Mouse (Mus musculus) neural tube, embryonic 13.5 days (tissue): ENCODE measurements around the gene Efcab6. TPM values are rescaled to one million over a fixed set of nuclear protein-coding genes. Genes with fewer than 3 reads are reported as not detected.

Source experiments
- ATAC-seq: fragments of 200-750 bp; cut with Nextera tagmentation; 2 replicates; pipeline ENCODE4 v1.8.0; 2017; ENCODE audit warnings: low read depth, mild to moderate bottlenecking, moderate TSS enrichment, moderate library complexity
- H3K27ac ChIP-seq: fragments of 300-500 bp; sonication (generic); replicated peaks from 2 replicates; pipeline ENCODE4 v1.5.1; 2015; ENCODE audit warnings: moderate library complexity, mild to moderate bottlenecking, inconsistent platforms
- H3K27me3 ChIP-seq: fragments of 300-500 bp; sonication (generic); 2 replicates; pipeline ENCODE4 v1.6.1; 2015; ENCODE audit warnings: mild to moderate bottlenecking, inconsistent platforms
- H3K36me3 ChIP-seq: fragments of 300-500 bp; sonication (generic); 2 replicates; pipeline ENCODE4 v1.6.1; 2015; ENCODE audit warnings: mild to moderate bottlenecking, inconsistent platforms
- H3K4me1 ChIP-seq: fragments of 300-500 bp; sonication (generic); replicated peaks from 2 replicates; pipeline ENCODE4 v1.6.1; 2015; ENCODE audit warnings: inconsistent platforms
- H3K4me2 ChIP-seq: fragments of 300-500 bp; sonication (generic); 2 replicates; pipeline ENCODE4 v1.6.1; 2015; ENCODE audit warnings: inconsistent platforms, mild to moderate bottlenecking, moderate library complexity
- H3K4me3 ChIP-seq: fragments of 300-500 bp; sonication (generic); 2 replicates; pipeline ENCODE4 v1.5.1; 2015; ENCODE audit warnings: mild to moderate bottlenecking, inconsistent platforms
- H3K9ac ChIP-seq: fragments of 300-500 bp; sonication (generic); 2 replicates; pipeline ENCODE4 v1.6.1; 2015; ENCODE audit warnings: moderate library complexity, mild to moderate bottlenecking, inconsistent platforms
- H3K9me3 ChIP-seq: fragments of 300-500 bp; sonication (generic); 2 replicates; pipeline ENCODE4 v1.6.1; 2016; ENCODE audit warnings: inconsistent platforms
- WGBS: fragments of 180-500 bp; shearing (Covaris S2); methylation state at CpG from one replicate; pipeline ENCODE4 v1.1.7; 2015; 5-methylcytosine and 5-hydroxymethylcytosine counted together
- polyA plus RNA-seq: library from polyadenylated mRNA; unstranded; fragments of >200 nt; fragmentation: Nextera tagmentation; extraction: Ambion mirVana; gene quantifications from 2 replicates; pipeline ENCODE4 v1.2.1, GENCODE M21; 2015

Efcab6 gene
- polyA plus RNA-seq, 1 experiment from 2014 or later = 0.36 TPM

GRCm38 (mm10) chr15:83998115-83998514 lies 67.1 kb downstream of the Efcab6 start:
- H3K9ac ChIP-seq = peak overlapping the region; percentile 31; the same call in 1 of the 2 replicates
- H3K27ac ChIP-seq = peak overlapping the region; percentile 83
- peak overlapping the region; percentile 45 for H3K4me2 ChIP-seq
- peaks cover 9% of the 10 kb centered on the region for H3K27me3 ChIP-seq
- 3% methylated on average over 18 of the region's 19 CpGs for WGBS
- peak; percentile 87 for ATAC-seq
- no peaks in the 10 kb centered on the region for H3K36me3 ChIP-seq
- 0 out of 2 replicates have a peak, but pooled peaks cover under 1% of the 10 kb centered on the region for H3K9me3 ChIP-seq
- H3K4me1 ChIP-seq = peaks cover 39% of the 10 kb centered on the region
- H3K4me3 ChIP-seq = 0 out of 2 replicates have a peak overlapping the region, but pooled peaks have one; percentile 10

- peaks cover 39% of the 10 kb centered on the region for H3K4me1 ChIP-seq
- H3K27me3 ChIP-seq = peaks cover 9% of the 10 kb centered on the region
- 18% methylated on average over 4 of the region's 4 CpGs for WGBS
- no peaks in the 10 kb centered on the region for H3K36me3 ChIP-seq
- H3K9me3 ChIP-seq = 0 out of 2 replicates have a peak, but pooled peaks cover 3% of the 10 kb centered on the region
- peak overlapping the region; percentile 83 for H3K27ac ChIP-seq
- no peak overlapping the region for H3K4me3 ChIP-seq
- H3K4me2 ChIP-seq = peak overlapping the region; percentile 45
- peak; percentile 58 for ATAC-seq
- no peak overlapping the region for H3K9ac ChIP-seq
Measured at GRCm38 (mm10) chr15:83997550-83997949, 67.6 kb downstream of the Efcab6 start.

GRCm38 (mm10) chr15:83996864-83997263 lies 68.3 kb downstream of the Efcab6 start:
- 23% methylated on average over 7 of the region's 7 CpGs for WGBS
- no peak overlapping the region for H3K4me2 ChIP-seq
- no peaks in the 10 kb centered on the region for H3K36me3 ChIP-seq
- peak; percentile 49 for ATAC-seq
- H3K4me3 ChIP-seq = no peak overlapping the region
- 0 out of 2 replicates have a peak, but pooled peaks cover 3% of the 10 kb centered on the region for H3K9me3 ChIP-seq
- H3K9ac ChIP-seq = peak overlapping the region; percentile 31; the same call in 1 of the 2 replicates
- H3K4me1 ChIP-seq = peaks cover 40% of the 10 kb centered on the region
- peaks cover 9% of the 10 kb centered on the region for H3K27me3 ChIP-seq
- H3K27ac ChIP-seq = peak overlapping the region; percentile 83

GRCm38 (mm10) chr15:83992191-83992590 lies 73.0 kb downstream of the Efcab6 start:
- ATAC-seq = no peak
- 90% methylated on average over 15 of the region's 15 CpGs for WGBS
- H3K4me1 ChIP-seq = peaks cover 40% of the 10 kb centered on the region
- no peaks in the 10 kb centered on the region for H3K36me3 ChIP-seq
- no peaks in the 10 kb centered on the region for H3K27me3 ChIP-seq
- no peak overlapping the region for H3K9ac ChIP-seq
- H3K4me3 ChIP-seq = no peak overlapping the region
- H3K9me3 ChIP-seq = 0 out of 2 replicates have a peak, but pooled peaks cover 3% of the 10 kb centered on the region
- H3K27ac ChIP-seq = no peak overlapping the region
- H3K4me2 ChIP-seq = no peak overlapping the region

GRCm38 (mm10) chr15:83991461-83991860 lies 73.7 kb downstream of the Efcab6 start:
- no peaks in the 10 kb centered on the region for H3K27me3 ChIP-seq
- no peak overlapping the region for H3K4me2 ChIP-seq
- H3K4me3 ChIP-seq = no peak overlapping the region
- no peak overlapping the region for H3K27ac ChIP-seq
- no peaks in the 10 kb centered on the region for H3K36me3 ChIP-seq
- no peak overlapping the region for H3K9ac ChIP-seq
- WGBS = 6% methylated on average over 3 of the region's 3 CpGs
- peaks cover 36% of the 10 kb centered on the region for H3K4me1 ChIP-seq
- no peak for ATAC-seq
- 0 out of 2 replicates have a peak, but pooled peaks cover 3% of the 10 kb centered on the region for H3K9me3 ChIP-seq

GRCm38 (mm10) chr15:83989241-83989640 lies 75.9 kb downstream of the Efcab6 start:
- Histone ChIP-seq H3K9me3 (0 out of 2 replicates have a peak, but pooled peaks cover 3% of the 10 kb centered on the region), H3K9ac (no peak overlapping the region), H3K27ac (no peak overlapping the region), H3K27me3 (no peaks in the 10 kb centered on the region), H3K36me3 (no peaks in the 10 kb centered on the region), H3K4me2 (no peak overlapping the region), H3K4me1 (peaks cover 24% of the 10 kb centered on the region), H3K4me3 (no peak overlapping the region)
- no peak for ATAC-seq
- 93% methylated on average over 5 of the region's 5 CpGs for WGBS

GRCm38 (mm10) chr15:83988087-83988486 lies 77.1 kb downstream of the Efcab6 start:
- Histone ChIP-seq H3K36me3 (no peaks in the 10 kb centered on the region), H3K27me3 (no peaks in the 10 kb centered on the region), H3K4me1 (peaks cover 24% of the 10 kb centered on the region), H3K4me2 (no peak overlapping the region), H3K9me3 (0 out of 2 replicates have a peak, but pooled peaks cover 2% of the 10 kb centered on the region), H3K9ac (no peak overlapping the region), H3K27ac (no peak overlapping the region), H3K4me3 (no peak overlapping the region)
- peak; percentile 56; the same call in 1 of the 2 replicates for ATAC-seq
- 11% methylated on average over 7 of the region's 7 CpGs for WGBS

- Histone ChIP-seq H3K27me3 (no peaks in the 10 kb centered on the region), H3K9me3 (no peaks in the 10 kb centered on the region), H3K4me2 (no peak overlapping the region), H3K36me3 (no peaks in the 10 kb centered on the region), H3K9ac (no peak overlapping the region), H3K4me3 (no peak overlapping the region), H3K4me1 (0 out of 2 replicates have a peak, but pooled peaks cover 4% of the 10 kb centered on the region), H3K27ac (no peak overlapping the region)
- 70% methylated on average over 14 of the region's 14 CpGs for WGBS
- no peak for ATAC-seq
Measured at GRCm38 (mm10) chr15:83982186-83982936, 82.8 kb downstream of the Efcab6 start.

GRCm38 (mm10) chr15:83978865-83979264 lies 86.3 kb downstream of the Efcab6 start:
- Histone ChIP-seq H3K36me3 (no peaks in the 10 kb centered on the region), H3K27me3 (no peaks in the 10 kb centered on the region), H3K9ac (no peak overlapping the region), H3K4me1 (peaks cover 4% of the 10 kb centered on the region; the same call in 1 of the 2 replicates), H3K4me2 (no peak overlapping the region), H3K4me3 (no peak overlapping the region), H3K9me3 (no peaks in the 10 kb centered on the region), H3K27ac (no peak overlapping the region)
- WGBS = 53% methylated on average over 6 of the region's 6 CpGs
- ATAC-seq = no peak

GRCm38 (mm10) chr15:83977108-83977507 lies 88.1 kb downstream of the Efcab6 start:
- no peaks in the 10 kb centered on the region for H3K36me3 ChIP-seq
- no peak overlapping the region for H3K27ac ChIP-seq
- H3K27me3 ChIP-seq = no peaks in the 10 kb centered on the region
- no peak overlapping the region for H3K4me3 ChIP-seq
- H3K9me3 ChIP-seq = no peaks in the 10 kb centered on the region
- peaks cover 4% of the 10 kb centered on the region; the same call in 1 of the 2 replicates for H3K4me1 ChIP-seq
- WGBS = 30% methylated on average over 5 of the region's 5 CpGs
- no peak for ATAC-seq
- H3K4me2 ChIP-seq = no peak overlapping the region
- H3K9ac ChIP-seq = no peak overlapping the region

GRCm38 (mm10) chr15:83972206-83972605 lies 93.0 kb downstream of the Efcab6 start:
- H3K36me3 ChIP-seq = no peaks in the 10 kb centered on the region
- no peaks in the 10 kb centered on the region for H3K9me3 ChIP-seq
- H3K4me3 ChIP-seq = no peak overlapping the region
- no peak overlapping the region for H3K4me2 ChIP-seq
- WGBS = 69% methylated on average over 9 of the region's 9 CpGs
- H3K27me3 ChIP-seq = no peaks in the 10 kb centered on the region
- no peak for ATAC-seq
- H3K4me1 ChIP-seq = peaks cover 16% of the 10 kb centered on the region
- no peak overlapping the region for H3K27ac ChIP-seq
- no peak overlapping the region for H3K9ac ChIP-seq

- H3K27ac ChIP-seq = no peak overlapping the region
- H3K36me3 ChIP-seq = no peaks in the 10 kb centered on the region
- H3K9me3 ChIP-seq = no peaks in the 10 kb centered on the region
- H3K4me3 ChIP-seq = no peak overlapping the region
- no peaks in the 10 kb centered on the region for H3K27me3 ChIP-seq
- 61% methylated on average over 12 of the region's 12 CpGs for whole genome bisulfite sequencing
- peaks cover 14% of the 10 kb centered on the region for H3K4me1 ChIP-seq
- no peak for ATAC-seq
- no peak overlapping the region for H3K4me2 ChIP-seq
- H3K9ac ChIP-seq = no peak overlapping the region
Measured at GRCm38 (mm10) chr15:83967802-83968201, 97.4 kb downstream of the Efcab6 start.
